ENCODE assay signal across 22 mouse cellular contexts in genomic region chr10:13312576-13312975, GRCm38 (mm10).
DNase-seq lines count a peak whose midpoint lies in the region; ATAC-seq and TF ChIP-seq lines count a peak whose summit lies in the region.
"Had no signal": no experiment of that assay in that cellular context is flagged by ENCODE, and none has a peak within 500 bp of the region (broad histone marks: within the 10 kb centered on the region; RNA-seq: fewer than 3 reads in every experiment).

No protein-coding gene starts in this region.

- H3K4me1 ChIP-seq in embryonic facial prominence, embryonic 12.5 days: peaks cover 4% of the 10 kb centered on the region; the same call in 1 of the 2 replicates
- H3K4me1 ChIP-seq in embryonic facial prominence, embryonic 10.5 days: peaks cover 31% of the 10 kb centered on the region
- peaks cover 59% of the 10 kb centered on the region for H3K4me1 ChIP-seq in heart, embryonic 16.5 days (ENCODE audit: control insufficient read depth, insufficient read depth, low read length)
- H3K4me1 ChIP-seq in kidney, postnatal 0 days (replicated peaks; ENCODE audit: insufficient read depth, low read length): peaks cover 14% of the 10 kb centered on the region; the same call in 1 of the 2 replicates
- peaks cover 24% of the 10 kb centered on the region for H3K4me1 ChIP-seq in stomach, embryonic 16.5 days (ENCODE audit: control insufficient read depth, insufficient read depth, low read length)
- H3K4me1 ChIP-seq: hindbrain, embryonic 15.5 days; neural tube, embryonic 15.5 days had no signal

- no peak for TF ChIP-seq CTCF in kidney, postnatal 0 days (IDR thresholded peaks at IDR 0.05; ENCODE audit: low read depth)

- intact Hi-C loops in heart, postnatal 10 days (cut with DNase I): loop anchor here (2.0 kb wide), 1 partner anchor 24 kb away; no protein-coding TSS in a partner anchor

- WGBS in embryonic facial prominence, embryonic 12.5 days: 60% methylated on average over 6 of the region's 6 CpGs
- 61% methylated on average over 6 of the region's 6 CpGs for WGBS in embryonic facial prominence, embryonic 10.5 days
- 62% methylated on average over 6 of the region's 6 CpGs for WGBS in heart, embryonic 16.5 days
- 33% methylated on average over 6 of the region's 6 CpGs for WGBS in kidney, postnatal 0 days
- 52% methylated on average over 6 of the region's 6 CpGs for WGBS in stomach, embryonic 16.5 days

- no peaks in the 10 kb centered on the region for H3K36me3 ChIP-seq in embryonic facial prominence, embryonic 12.5 days
- H3K36me3 ChIP-seq in embryonic facial prominence, embryonic 10.5 days (replicated peaks): no peaks in the 10 kb centered on the region
- 0 out of 2 replicates have a peak, but pooled peaks cover 3% of the 10 kb centered on the region for H3K36me3 ChIP-seq in heart, embryonic 16.5 days (ENCODE audit: control insufficient read depth, insufficient read depth)
- H3K36me3 ChIP-seq in kidney, postnatal 0 days (ENCODE audit: insufficient read depth, low read length): no peaks in the 10 kb centered on the region
- no peaks in the 10 kb centered on the region for H3K36me3 ChIP-seq in stomach, embryonic 16.5 days (ENCODE audit: control insufficient read depth, insufficient read depth, low read length)
- H3K36me3 ChIP-seq: hindbrain, embryonic 15.5 days; midbrain, embryonic 12.5 days; neural tube, embryonic 15.5 days had no signal

- no peak overlapping the region for H3K4me3 ChIP-seq in embryonic facial prominence, embryonic 12.5 days
- no peak overlapping the region for H3K4me3 ChIP-seq in embryonic facial prominence, embryonic 10.5 days
- H3K4me3 ChIP-seq in heart, embryonic 16.5 days (ENCODE audit: low read length): no peak overlapping the region
- H3K4me3 ChIP-seq in kidney, postnatal 0 days (replicated peaks; ENCODE audit: low read depth, low read length): no peak overlapping the region
- H3K4me3 ChIP-seq in stomach, embryonic 16.5 days (replicated peaks; ENCODE audit: low read length): no peak overlapping the region
- H3K4me3 ChIP-seq: heart, embryonic 10.5 days; hindbrain, embryonic 15.5 days; midbrain, embryonic 12.5 days; neural tube, embryonic 15.5 days had no signal

- H3K9me3 ChIP-seq in embryonic facial prominence, embryonic 12.5 days: no peaks in the 10 kb centered on the region
- no peaks in the 10 kb centered on the region for H3K9me3 ChIP-seq in embryonic facial prominence, embryonic 10.5 days
- H3K9me3 ChIP-seq in heart, embryonic 16.5 days (replicated peaks; ENCODE audit: control insufficient read depth, low read length): no peaks in the 10 kb centered on the region
- H3K9me3 ChIP-seq in kidney, postnatal 0 days (replicated peaks; ENCODE audit: low read length): no peaks in the 10 kb centered on the region
- H3K9me3 ChIP-seq in stomach, embryonic 16.5 days (replicated peaks; ENCODE audit: control insufficient read depth, low read length): no peaks in the 10 kb centered on the region
- H3K9me3 ChIP-seq: heart, embryonic 10.5 days; hindbrain, embryonic 15.5 days; midbrain, embryonic 12.5 days; neural tube, embryonic 15.5 days had no signal

- H3K4me2 ChIP-seq in embryonic facial prominence, embryonic 12.5 days (replicated peaks): no peak overlapping the region
- H3K4me2 ChIP-seq in heart, embryonic 16.5 days (ENCODE audit: low read depth, low read length): no peak overlapping the region
- no peak overlapping the region for H3K4me2 ChIP-seq in kidney, postnatal 0 days (ENCODE audit: low read length)
- H3K4me2 ChIP-seq in stomach, embryonic 16.5 days (ENCODE audit: low read depth, low read length): no peak overlapping the region
- H3K4me2 ChIP-seq: hindbrain, embryonic 15.5 days; midbrain, embryonic 12.5 days; neural tube, embryonic 15.5 days had no signal

- ATAC-seq in embryonic facial prominence, embryonic 12.5 days (ENCODE audit: insufficient number of reproducible peaks, insufficient read depth, low FRiP score, low TSS enrichment): no peak
- no peak for ATAC-seq in heart, embryonic 16.5 days (replicated peaks; ENCODE audit: extremely low read depth, insufficient read depth, low FRiP score)
- 0 out of 2 replicates have a peak, but pooled peaks have one; percentile 33 for ATAC-seq in kidney, postnatal 0 days (replicated peaks; ENCODE audit: low FRiP score, low read depth)
- no peak for ATAC-seq in stomach, embryonic 16.5 days (ENCODE audit: insufficient read depth, low FRiP score)
- ATAC-seq in cerebellum, adult (ENCODE audit: insufficient number of reproducible peaks, low FRiP score, low TSS enrichment): no peak
- ATAC-seq: activated CD4-positive, CD25-positive, alpha-beta regulatory T cell, adult 4 months; lung, postnatal 0 days had no signal

- H3K27me3 ChIP-seq in embryonic facial prominence, embryonic 12.5 days: no peaks in the 10 kb centered on the region
- no peaks in the 10 kb centered on the region for H3K27me3 ChIP-seq in embryonic facial prominence, embryonic 10.5 days (replicated peaks; ENCODE audit: low read depth, poor library complexity, severe bottlenecking)
- H3K27me3 ChIP-seq in heart, embryonic 16.5 days (ENCODE audit: control insufficient read depth, insufficient read depth, low read length): no peaks in the 10 kb centered on the region
- H3K27me3 ChIP-seq in kidney, postnatal 0 days (ENCODE audit: insufficient read depth, low read length): no peaks in the 10 kb centered on the region
- H3K27me3 ChIP-seq in stomach, embryonic 16.5 days (ENCODE audit: control insufficient read depth, insufficient read depth, low read length): no peaks in the 10 kb centered on the region
- H3K27me3 ChIP-seq: hindbrain, embryonic 15.5 days; midbrain, embryonic 12.5 days; neural tube, embryonic 15.5 days had no signal

- 0 out of 2 replicates have a peak overlapping the region, but pooled peaks have one; percentile 24 for H3K27ac ChIP-seq in embryonic facial prominence, embryonic 12.5 days
- no peak overlapping the region for H3K27ac ChIP-seq in embryonic facial prominence, embryonic 10.5 days (replicated peaks)
- peak overlapping the region; percentile 30; the same call in 1 of the 2 replicates for H3K27ac ChIP-seq in heart, embryonic 16.5 days (ENCODE audit: low read length)
- peak overlapping the region; percentile 42; the same call in 1 of the 2 replicates for H3K27ac ChIP-seq in kidney, postnatal 0 days
- H3K27ac ChIP-seq in stomach, embryonic 16.5 days (ENCODE audit: low read length): peak overlapping the region; percentile 43; the same call in 1 of the 2 replicates
- H3K27ac ChIP-seq: hindbrain, embryonic 15.5 days; neural tube, embryonic 15.5 days had no signal

- no peak overlapping the region for H3K9ac ChIP-seq in embryonic facial prominence, embryonic 12.5 days
- no peak overlapping the region for H3K9ac ChIP-seq in heart, embryonic 16.5 days (ENCODE audit: low read length)
- H3K9ac ChIP-seq in kidney, postnatal 0 days (ENCODE audit: low read depth, low read length): no peak overlapping the region
- H3K9ac ChIP-seq in stomach, embryonic 16.5 days (ENCODE audit: low read length): no peak overlapping the region
- H3K9ac ChIP-seq: hindbrain, embryonic 15.5 days; midbrain, embryonic 12.5 days; neural tube, embryonic 15.5 days had no signal

- DNase-seq in embryonic facial prominence, embryonic 10.5 days (ENCODE audit: low spot score): no peak
- no peak for DNase-seq in heart, postnatal 10 days
- peak; percentile 59 for DNase-seq in kidney, postnatal 0 days (ENCODE audit: low spot score)
- DNase-seq in kidney, postnatal 14 days: no peak
- DNase-seq: adrenal gland, adult 8-10 months; cerebellum, adult 18-20 months; cerebellum, postnatal 14 days; heart, postnatal 36 days; kidney, postnatal 36 days; layer of hippocampus, postnatal 36 days; thymus, adult 18-20 months; thymus, postnatal 4 days had no signal
